Mouse (Mus musculus): Measurements from ENCODE around the gene Myo15b. TPM values are rescaled to one million over a fixed set of nuclear protein-coding genes. Genes with fewer than 3 reads are reported as not detected.

Myo15b gene
- total RNA-seq, 2 experiments from 2014 or later = 0.11 TPM; not detected in 1

DNA sequence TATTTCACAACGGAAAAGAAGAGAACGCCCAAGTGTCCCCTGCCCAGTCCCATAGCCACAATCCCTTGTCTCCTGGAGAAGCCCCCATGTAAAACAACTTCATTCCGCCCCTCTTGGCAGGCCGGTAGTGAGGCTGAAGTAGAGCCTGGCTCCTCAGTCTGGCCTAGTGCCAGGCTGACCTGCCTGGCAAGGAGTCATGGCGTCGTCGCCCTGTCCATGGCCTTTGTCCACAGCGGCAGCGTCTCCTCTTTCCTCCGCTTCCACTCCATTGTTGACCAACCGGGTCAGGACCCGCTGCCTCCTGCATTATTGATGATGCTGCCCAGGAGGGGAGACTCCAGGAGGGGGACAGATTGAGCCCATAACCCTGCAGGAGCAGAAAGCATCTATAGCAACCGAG, 270 bp upstream of the Myo15b start:
- ATAC-seq (replicated peaks; ENCODE audit: low FRiP score, low TSS enrichment, poor library complexity, severe bottlenecking) = no peak

DNA sequence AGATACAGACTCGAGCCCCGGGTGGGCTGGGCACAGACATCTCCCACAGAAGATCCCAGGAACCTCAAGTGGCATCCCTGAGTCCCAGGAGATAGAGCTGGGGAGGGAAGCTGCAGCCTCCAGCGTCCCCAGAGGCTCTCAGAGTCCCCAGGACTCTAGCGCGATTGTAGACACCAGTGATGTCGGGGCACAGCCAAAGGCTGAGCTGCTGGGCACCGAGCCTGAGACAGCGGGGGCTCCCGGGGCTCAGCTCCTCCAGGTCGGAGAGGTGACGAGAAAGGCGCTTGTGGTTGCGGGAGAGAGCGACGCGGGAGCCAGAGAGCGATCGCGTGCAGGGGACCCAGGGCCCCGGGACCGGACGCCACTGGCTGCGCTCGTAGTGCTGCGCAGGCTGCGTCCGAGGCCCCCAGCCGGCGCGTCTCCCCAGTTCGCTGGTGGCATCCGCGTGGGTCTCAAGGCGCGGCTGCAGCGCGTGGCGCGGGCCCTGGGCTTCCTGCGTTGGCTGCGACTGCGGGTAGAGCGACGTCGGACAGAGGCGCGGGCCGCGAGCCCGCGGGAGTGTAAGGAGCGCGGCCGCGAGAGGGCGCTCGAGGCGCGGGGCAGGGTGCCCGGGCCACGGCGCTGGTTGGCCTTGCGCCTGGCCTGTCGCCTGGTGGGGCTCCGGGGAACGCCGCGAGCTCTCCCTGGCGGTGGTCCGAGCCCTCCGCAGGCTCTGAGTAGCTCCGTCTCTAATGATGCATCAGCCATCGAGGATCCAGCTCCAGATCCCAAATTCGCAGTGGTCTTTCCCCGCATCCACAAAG, 1.1 kb downstream of the Myo15b start:
- ATAC-seq (replicated peaks; ENCODE audit: low FRiP score, low TSS enrichment, poor library complexity, severe bottlenecking) = peak; percentile 83

DNA sequence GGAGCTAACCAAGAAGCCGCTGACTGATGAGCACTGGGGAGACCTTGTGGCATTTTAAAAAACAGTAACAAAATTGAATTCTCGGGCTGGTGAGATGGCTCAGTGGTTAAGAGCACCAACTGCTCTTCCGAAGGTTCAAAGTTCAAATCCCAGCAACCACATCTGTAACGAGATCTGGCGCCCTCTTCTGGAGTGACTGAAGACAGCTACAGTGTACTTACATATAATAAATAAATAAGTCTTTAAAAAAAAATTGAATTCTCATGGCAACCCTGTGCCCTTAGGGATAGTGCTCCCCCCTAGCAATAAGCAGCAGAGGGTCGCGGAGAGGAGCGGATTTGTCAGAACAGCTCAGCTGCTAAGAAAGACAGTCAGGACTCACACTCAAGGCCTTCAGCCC, 5.7 kb downstream of the Myo15b start:
- ATAC-seq (replicated peaks; ENCODE audit: low FRiP score, low TSS enrichment, poor library complexity, severe bottlenecking) = no peak

DNA sequence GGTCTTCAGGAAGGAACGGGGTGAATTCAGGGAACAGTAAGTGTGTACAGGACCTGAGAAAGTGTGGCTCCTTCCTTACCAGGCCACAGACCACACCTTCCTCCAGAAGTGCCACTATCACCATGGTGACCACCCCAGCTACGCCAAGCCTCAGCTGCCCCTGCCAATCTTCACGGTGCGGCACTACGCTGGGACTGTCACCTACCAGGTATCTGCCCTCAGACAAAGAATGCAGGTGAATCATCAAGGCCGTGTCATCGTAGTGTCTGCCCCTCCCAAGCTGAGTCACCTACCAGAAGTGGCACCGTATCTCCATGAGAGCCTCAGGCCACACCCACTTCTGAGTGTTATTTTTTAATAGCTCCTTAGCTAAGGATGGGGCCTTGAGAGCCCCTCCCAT, 11.2 kb downstream of the Myo15b start:
- peak; percentile 53 for ATAC-seq (replicated peaks; ENCODE audit: low FRiP score, low TSS enrichment, poor library complexity, severe bottlenecking)

DNA sequence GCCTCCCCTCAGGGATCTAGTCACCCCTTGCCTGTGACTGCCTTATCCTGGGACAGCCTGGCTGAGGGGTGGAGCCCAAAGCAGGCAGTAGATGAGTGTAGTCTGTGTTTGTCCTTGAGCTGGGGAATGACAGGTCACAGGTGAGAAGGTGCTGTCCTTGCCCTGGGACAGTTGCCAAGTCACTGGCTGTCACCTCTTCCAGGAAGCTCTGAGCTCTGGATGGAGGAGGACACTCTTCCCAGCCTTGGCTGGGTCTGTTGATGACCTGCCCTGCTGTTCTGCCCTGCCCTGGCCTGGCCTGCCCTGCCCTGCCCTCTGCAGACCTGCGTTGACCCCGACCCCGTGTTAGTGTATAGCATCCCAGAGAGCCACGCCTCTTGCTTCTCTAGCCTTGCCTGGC, 14.2 kb downstream of the Myo15b start:
- no peak for ATAC-seq (replicated peaks; ENCODE audit: low FRiP score, low TSS enrichment, poor library complexity, severe bottlenecking)

DNA sequence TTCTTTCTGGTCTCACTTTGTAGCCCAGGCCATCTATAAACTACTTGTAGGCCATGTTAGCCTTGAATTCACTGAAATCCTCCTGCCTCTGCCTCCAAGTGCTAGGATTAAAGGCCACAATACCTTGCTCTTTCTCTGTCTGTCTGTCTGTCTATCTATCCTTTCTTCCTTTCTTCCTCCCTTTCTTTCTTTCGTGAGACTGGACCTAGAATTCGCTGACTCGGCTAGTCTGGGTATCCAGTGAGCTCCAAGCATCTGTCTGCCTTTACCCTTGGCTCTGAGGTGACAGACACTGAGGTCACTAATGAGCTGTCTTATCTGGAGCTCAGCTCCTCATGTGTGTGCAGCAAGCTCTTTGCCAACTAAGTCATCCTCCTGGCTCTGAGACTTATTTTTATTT, 17.7 kb downstream of the Myo15b start:
- ATAC-seq (replicated peaks; ENCODE audit: low FRiP score, low TSS enrichment, poor library complexity, severe bottlenecking) = no peak

DNA sequence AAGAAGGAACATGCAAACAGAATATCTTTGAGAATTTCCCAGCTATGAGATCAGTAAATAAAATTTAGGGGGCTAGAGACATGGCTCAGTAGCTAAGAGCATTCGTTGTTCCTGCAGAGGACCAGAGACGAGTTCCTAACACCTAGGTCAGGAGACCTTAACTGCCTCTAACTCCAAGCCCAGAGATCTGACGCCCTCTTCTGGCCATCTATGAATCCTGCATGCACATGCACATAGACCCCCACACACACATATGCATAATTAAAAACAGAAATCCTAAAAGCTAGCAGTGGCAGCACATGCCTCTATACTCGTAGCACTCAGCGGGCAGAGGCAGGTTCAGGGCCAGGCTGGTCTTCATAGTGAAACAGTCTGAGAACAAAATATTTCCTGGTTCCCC, 18.2 kb downstream of the Myo15b start:
- no peak for ATAC-seq (replicated peaks; ENCODE audit: low FRiP score, low TSS enrichment, poor library complexity, severe bottlenecking)

DNA sequence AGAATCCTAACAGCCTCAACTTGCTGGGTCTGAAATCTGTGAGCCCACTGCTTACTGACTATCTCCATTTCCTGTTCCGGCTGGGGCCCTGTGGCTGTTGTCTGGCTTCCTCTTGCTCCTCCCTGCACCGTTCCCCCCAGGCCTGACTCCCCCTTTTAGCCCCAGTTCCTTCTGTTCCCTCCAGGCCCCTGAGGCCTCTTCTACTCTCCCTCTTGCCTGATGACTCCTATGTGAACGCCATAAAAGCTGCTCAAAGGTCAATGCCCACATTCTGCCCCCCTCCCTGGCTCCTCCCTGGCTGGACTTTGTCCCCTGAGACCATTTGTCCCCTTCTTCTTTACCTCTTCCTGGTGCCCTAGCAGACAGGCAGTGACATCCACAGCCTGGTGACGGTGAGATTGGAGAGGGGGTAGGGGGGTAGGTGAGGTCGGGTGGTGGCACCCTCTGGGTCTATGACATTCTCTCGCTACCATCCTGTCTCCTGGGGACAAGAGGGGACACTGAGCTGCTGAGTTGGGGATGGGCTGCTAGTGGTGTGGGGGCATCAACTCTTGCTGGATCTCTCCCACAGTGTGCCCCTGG, 19.1 kb downstream of the Myo15b start:
- no peak for ATAC-seq (replicated peaks; ENCODE audit: low FRiP score, low TSS enrichment, poor library complexity, severe bottlenecking)

DNA sequence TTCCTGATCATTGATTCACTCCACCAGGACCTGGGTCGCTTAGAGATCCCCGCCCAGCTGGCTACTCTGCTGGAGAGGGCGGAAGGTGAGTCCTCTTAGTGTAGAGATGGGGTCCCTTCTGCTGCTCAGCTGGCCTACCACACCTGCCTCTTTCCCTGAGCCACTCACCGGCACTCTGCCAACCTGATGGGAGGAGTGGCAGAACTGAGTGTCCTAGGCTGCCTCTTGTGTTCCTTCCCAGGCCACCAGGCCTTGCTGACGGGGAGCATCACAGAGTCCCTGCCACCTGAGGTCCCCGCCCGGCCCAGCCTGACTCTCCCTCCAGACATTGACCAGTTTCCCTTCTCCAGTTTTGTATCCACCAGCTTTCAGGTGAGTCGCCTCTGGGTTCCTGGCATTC, 19.9 kb downstream of the Myo15b start:
- no peak for ATAC-seq (replicated peaks; ENCODE audit: low FRiP score, low TSS enrichment, poor library complexity, severe bottlenecking)

DNA sequence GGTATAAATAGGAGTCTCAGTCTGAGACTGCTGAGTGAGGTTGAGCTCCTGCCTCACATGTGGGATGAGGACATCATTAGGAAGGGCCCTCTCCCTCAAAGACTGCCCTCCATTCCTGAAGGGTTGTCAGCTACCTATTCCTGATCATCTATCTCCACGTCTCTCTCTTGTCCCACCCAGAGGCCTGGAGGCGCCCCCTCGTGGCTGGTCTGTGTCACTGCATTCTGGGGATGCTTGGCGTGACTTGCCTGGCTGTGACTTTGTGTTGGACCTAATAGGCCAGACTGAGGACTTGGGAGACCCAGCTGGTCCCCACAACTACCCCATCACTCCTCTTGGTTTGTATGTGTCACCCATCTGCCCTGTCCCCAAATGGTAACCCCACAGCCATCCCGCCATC, 22.8 kb downstream of the Myo15b start:
- ATAC-seq (replicated peaks; ENCODE audit: low FRiP score, low TSS enrichment, poor library complexity, severe bottlenecking) = peak; percentile 44; the same call in 1 of the 2 replicates

DNA sequence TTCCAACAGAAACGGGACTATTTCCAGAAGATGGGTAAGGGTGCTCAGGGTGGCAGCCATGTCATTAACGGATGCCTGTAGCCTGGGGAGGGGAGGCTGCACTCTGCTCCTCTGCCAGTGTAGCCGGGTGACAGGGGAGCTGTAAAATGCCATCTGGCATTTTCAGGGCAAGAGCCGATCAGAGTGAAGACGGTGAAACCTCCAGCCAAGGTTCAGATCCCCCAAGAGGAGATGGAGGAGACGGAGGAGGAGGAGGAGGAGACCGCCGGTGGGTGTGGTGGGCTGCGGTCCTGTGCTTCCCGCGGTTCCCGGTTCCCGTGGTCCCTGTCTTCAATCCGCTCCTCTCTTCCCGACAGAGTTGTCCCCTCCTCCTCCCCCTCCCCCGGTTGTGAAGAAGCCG, 25.0 kb downstream of the Myo15b start:
- no peak for ATAC-seq (replicated peaks; ENCODE audit: low FRiP score, low TSS enrichment, poor library complexity, severe bottlenecking)

DNA sequence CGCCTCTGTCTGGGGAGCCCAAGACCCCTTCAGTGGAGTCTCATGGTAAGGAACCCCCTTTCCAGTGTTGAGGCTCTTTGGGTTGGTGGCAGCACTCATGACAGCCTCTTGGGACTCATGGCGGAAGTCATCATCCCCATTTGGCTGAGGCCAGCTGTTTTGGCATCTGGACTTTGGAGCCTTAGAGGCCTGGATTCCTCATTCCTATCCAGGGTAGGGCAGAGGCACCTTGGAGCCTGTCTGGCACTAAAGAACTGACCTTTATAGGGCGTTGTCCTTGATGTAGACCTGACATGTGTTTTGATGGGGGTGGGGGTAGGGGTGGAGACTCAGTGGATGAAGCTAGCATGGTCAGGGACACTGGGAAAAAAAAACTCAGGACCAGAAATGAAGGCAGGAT, 26.2 kb downstream of the Myo15b start:
- ATAC-seq (replicated peaks; ENCODE audit: low FRiP score, low TSS enrichment, poor library complexity, severe bottlenecking) = no peak

DNA sequence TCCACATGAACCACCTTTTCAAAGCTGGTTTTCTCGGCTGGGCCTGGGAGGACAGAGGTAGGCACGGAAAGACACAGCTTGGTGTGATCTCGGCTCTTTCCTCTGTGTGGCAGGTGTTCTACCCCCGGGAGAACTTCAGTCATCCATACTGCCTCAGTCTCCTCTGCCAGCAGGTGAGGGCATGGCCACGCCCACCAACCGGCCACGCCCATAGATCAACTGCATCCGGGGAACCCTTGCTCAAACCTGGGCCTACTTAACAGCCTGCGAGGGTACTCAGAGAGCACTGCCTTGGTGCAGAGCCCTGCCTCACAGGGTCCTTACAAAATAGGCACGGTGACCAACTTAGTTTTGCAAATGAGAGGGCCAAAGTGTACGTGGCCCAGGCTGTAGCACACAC, 27.1 kb downstream of the Myo15b start:
- no peak for ATAC-seq (replicated peaks; ENCODE audit: low FRiP score, low TSS enrichment, poor library complexity, severe bottlenecking)

DNA sequence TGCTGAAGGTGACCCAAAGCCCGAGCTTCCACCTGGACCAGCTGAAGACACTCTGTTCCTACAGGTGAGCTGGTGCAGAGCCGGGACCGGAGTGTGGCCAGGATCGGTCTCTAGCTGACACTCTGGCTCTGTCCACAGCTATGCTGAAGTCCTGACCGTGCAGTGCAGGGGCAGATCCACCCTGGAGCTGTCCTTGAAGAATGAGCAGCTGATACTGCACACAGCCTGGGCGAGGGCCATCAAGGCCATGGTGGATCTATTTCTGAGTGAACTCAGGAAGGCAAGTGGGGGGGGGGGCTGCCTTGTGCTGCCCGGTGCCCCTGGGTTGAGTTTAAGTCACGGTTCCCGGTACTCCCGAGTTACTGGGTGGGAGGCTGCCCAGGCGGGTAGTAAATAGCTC, 28.2 kb downstream of the Myo15b start:
- no peak for ATAC-seq (replicated peaks; ENCODE audit: low FRiP score, low TSS enrichment, poor library complexity, severe bottlenecking)

DNA sequence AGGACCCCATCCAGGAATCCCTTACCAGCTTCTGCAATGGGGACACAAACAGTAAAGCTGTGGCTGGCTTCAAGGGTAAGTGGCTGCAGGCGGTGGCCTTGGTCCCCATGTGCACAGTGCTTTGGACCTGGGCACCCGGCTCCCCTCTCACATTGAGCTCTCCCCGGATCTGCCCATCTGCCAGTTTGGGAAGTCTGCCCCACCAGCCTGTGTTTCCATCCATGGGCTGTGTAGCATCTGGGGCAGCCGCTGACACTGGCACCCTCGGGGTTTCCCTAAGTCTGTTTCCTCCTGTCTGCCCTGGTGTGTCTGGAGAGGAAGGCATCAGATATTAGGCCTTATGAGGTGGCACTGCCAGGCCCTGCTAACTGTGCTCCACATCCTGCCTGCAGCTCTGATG, 29.8 kb downstream of the Myo15b start:
- no peak for ATAC-seq (replicated peaks; ENCODE audit: low FRiP score, low TSS enrichment, poor library complexity, severe bottlenecking)

DNA sequence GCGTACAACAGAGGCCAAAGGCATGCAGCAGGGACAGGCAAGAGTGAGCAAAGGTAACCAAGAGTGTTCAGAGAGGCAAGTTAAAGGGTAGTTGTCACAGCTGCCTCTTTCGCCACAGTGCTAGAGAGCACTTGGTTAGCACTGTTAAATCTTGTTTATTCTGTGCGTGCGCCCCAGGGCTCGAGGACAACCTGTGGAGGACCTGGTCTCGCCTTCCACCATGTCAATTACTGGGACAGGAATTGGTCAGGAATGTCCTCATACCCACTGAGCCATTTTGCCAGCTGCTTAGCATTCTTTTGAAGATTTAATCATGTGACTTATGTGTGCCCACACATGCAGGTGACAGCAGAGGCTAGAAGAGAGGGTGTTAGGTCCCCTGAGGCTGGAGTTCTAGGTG, 31.0 kb downstream of the Myo15b start:
- ATAC-seq (replicated peaks; ENCODE audit: low FRiP score, low TSS enrichment, poor library complexity, severe bottlenecking) = no peak

DNA sequence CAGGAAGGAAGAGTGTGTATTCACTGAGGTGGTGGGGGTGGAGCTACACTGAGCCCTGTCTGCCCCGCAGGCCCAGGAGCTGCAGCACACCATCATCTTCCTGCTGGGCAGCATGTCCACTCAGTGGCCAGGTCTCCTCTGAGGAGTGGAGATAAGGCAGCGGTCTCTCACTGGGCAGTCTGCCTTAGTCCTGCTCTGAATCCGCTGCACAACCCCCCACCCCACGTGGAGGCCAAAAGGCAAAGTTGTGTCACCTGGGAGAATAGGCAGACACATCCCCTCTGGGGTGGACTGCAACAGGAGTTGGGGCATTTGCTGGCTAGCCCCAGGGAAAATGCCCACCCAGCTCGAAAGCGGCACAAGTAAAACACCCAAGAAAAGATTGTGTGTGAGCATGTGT, 34.0 kb downstream of the Myo15b start:
- ATAC-seq (replicated peaks; ENCODE audit: low FRiP score, low TSS enrichment, poor library complexity, severe bottlenecking) = no peak

DNA sequence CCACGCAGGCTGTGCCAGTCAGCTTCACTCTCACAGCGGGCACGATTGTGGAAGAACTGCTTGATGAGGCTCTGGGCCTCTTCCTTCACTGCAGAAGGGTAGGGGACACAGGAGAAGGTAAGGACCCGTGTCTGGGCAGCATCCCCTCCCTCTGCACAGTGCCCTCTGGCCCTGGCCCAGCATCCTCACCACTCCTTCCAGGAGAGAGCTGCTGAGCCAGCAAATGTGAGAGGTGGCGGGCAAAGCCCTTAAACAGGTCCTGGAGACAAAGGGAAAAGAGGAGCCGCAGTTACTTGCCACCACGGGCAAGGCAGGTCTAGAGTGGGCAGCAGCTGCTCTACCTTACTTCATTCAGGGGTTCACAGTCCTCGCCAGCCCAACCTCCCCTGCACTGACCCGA, 34.9 kb downstream of the Myo15b start:
- no peak for ATAC-seq (replicated peaks; ENCODE audit: low FRiP score, low TSS enrichment, poor library complexity, severe bottlenecking)

DNA sequence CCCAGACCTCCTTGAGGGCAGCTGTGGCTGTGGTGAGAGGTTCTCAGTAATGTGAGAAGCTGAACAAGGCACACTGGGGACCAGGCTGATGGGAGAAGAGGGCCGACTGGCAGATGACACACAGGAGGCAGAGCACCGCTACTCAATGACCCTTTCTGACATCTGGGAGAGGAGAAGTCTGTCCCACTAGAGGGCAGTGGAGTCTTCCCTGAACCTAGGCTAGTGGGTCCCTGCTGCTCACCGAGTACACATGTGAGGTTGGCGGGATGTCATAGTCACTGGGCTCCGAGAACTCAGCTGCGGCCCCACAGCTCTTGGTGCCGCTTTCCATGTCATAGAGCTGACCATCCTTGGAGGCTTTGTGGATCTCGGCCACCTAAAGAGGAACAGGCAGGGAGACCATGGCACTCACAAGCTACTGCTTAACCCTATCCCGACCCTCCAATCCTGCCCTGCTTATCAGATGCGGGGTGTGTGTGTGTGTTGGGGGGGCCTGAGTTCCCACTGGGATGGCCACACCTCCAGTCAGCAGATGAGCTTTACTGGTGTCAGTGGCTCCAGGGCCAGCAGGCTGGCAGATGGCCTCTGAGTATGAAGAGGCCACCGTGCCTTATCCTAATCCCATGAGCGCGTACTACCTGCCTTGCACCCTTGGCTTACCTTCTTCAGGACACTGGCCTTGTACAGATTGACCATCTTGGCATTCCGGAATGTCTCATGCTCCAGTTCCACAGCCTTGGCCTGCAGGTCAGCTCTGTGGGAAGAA, 36.7 kb downstream of the Myo15b start:
- ATAC-seq (replicated peaks; ENCODE audit: low FRiP score, low TSS enrichment, poor library complexity, severe bottlenecking) = peak; percentile 51

DNA sequence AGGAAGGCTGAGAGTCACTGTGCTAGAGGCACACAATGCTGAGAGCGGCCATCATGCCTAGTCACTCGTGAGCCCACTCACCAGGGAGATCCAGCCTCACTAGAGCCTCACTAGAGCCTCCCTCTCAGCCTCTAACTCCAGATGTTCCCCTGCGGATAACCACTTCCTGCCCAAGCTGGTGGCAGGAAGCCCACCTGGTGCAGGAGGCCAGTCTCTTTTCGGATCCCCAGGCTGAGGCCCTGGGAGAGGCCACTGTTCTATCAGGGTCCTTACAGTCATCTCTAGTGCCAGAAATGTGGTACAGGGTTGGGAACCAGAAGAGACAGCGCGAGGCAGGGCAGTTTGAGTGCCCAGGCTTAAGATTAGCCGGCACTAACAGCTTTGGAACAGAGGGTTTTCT, 40.2 kb downstream of the Myo15b start:
- ATAC-seq (replicated peaks; ENCODE audit: low FRiP score, low TSS enrichment, poor library complexity, severe bottlenecking) = no peak

DNA sequence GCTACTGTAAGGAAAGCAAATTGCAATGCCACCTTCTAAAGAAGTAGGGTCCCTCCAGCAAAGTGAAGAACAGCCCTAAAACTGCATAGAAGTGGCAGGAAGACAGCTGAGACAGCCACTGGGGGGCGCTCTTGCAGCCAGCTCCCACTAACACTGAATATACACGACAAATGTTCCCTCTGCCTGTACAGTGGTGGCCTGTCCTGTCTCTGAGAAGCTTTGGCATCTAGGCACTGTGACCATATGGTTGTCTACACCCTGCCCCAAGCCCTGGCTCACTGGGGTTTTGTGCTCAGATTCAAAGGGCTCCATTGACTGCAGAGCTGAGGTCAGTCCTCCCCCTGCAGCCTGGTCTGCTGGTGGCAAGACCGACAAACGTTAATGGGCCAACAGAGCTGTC, 40.7 kb downstream of the Myo15b start:
- ATAC-seq (replicated peaks; ENCODE audit: low FRiP score, low TSS enrichment, poor library complexity, severe bottlenecking) = peak; percentile 6; the same call in 1 of the 2 replicates

All from megakaryocyte-erythroid progenitor cell, adult 5-6 weeks (primary cell).